ENCODE assay signal across 20 mouse cellular contexts in the genomic region with DNA sequence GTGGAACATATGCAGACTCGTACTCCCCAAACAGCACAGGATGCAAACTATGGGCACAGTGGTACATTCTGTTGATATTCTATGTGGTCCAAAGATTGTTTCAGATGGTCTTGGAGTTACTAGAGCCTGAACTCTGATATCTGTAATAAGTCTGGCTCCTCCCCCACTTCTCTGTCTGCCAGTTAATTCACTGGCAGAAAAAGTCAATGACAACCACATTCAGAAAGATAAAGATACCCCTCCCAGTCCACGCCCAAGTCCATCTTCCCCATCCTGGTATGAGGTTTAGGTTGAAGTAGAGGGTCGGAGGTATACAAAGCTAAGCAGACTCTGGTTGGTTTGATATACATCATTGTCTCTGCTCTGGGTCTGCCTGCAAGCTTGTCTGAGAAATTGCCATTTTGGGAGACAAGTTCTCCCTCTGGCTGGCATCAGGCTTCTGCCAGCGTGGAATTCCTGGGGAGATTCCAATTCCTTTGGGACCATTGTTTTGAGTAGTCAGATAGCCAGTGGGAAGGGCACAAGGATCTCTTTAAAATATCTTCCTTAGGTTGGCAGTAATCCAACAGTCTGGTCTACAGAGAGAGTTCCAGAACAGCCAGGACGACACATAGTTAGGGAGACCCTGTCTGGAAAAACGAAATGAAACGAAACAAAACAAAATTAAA. TPM values are rescaled to one million over a fixed set of nuclear protein-coding genes. Genes with fewer than 3 reads are reported as not detected.
DNase-seq lines count a peak whose midpoint lies in the region; ATAC-seq and TF ChIP-seq lines count a peak whose summit lies in the region.
"Had no signal": no experiment of that assay in that cellular context is flagged by ENCODE, and none has a peak within 500 bp of the region (broad histone marks: within the 10 kb centered on the region; RNA-seq: fewer than 3 reads in every experiment).

No protein-coding gene starts in this region.

- no peaks in the 10 kb centered on the region for H3K36me3 ChIP-seq in forebrain, embryonic 14.5 days (ENCODE audit: control insufficient read depth, insufficient read depth, low read length)
- no peaks in the 10 kb centered on the region for H3K36me3 ChIP-seq in forebrain, embryonic 10.5 days (replicated peaks)
- H3K36me3 ChIP-seq in intestine, embryonic 16.5 days (ENCODE audit: control insufficient read depth, insufficient read depth, low read length): no peaks in the 10 kb centered on the region
- no peaks in the 10 kb centered on the region for H3K36me3 ChIP-seq in intestine, embryonic 15.5 days
- no peaks in the 10 kb centered on the region for H3K36me3 ChIP-seq in CH12.LX (replicated peaks in 1 of 2; ENCODE audit: control insufficient read depth in 1 of 2, insufficient read depth in 1 of 2, low read length in 1 of 2)
- H3K36me3 ChIP-seq in thymus, adult 2 months (ENCODE audit: control insufficient read depth, insufficient read depth, low read length): no peaks in the 10 kb centered on the region
- H3K36me3 ChIP-seq: hindbrain, embryonic 15.5 days; limb, embryonic 13.5 days; liver, embryonic 15.5 days had no signal

- H3K4me3 ChIP-seq in forebrain, embryonic 14.5 days (ENCODE audit: low read depth, low read length): no peak overlapping the region
- no peak overlapping the region for H3K4me3 ChIP-seq in forebrain, embryonic 10.5 days
- no peak overlapping the region for H3K4me3 ChIP-seq in intestine, embryonic 16.5 days (ENCODE audit: low read length)
- H3K4me3 ChIP-seq in intestine, embryonic 15.5 days (replicated peaks): no peak overlapping the region
- H3K4me3 ChIP-seq in CH12.LX (replicated peaks in 1 of 3; ENCODE audit: low read depth in 2 of 3, low read length in 2 of 3, poor library complexity in 1 of 3): no peak overlapping the region
- no peak overlapping the region for H3K4me3 ChIP-seq in thymus, adult 2 months (ENCODE audit: control insufficient read depth, insufficient read depth, low read length)
- H3K4me3 ChIP-seq: erythroblast, embryonic 14.5 days; hindbrain, embryonic 15.5 days; limb, embryonic 13.5 days; liver, embryonic 15.5 days; megakaryocyte, embryonic 14.5 days had no signal

- no peak for TF ChIP-seq RAD21 in CH12.LX (IDR thresholded peaks at IDR 0.05; ENCODE audit: low read depth, low read length)

- no peak for TF ChIP-seq POLR2A in CH12.LX (IDR thresholded peaks at IDR 0.05; ENCODE audit: low read depth, low read length)
- TF ChIP-seq POLR2A in thymus, adult 2 months (IDR thresholded peaks at IDR 0.05; ENCODE audit: control insufficient read depth, extremely low read depth, insufficient read depth, low read length, poor library complexity): no peak

- TF ChIP-seq EP300 in CH12.LX (IDR thresholded peaks at IDR 0.05; ENCODE audit: low read length): no peak

- no peak overlapping the region for H3K27ac ChIP-seq in forebrain, embryonic 14.5 days (ENCODE audit: low read depth, low read length)
- H3K27ac ChIP-seq in forebrain, embryonic 10.5 days: no peak overlapping the region
- no peak overlapping the region for H3K27ac ChIP-seq in intestine, embryonic 16.5 days (ENCODE audit: low read length)
- H3K27ac ChIP-seq in intestine, embryonic 15.5 days: no peak overlapping the region
- no peak overlapping the region for H3K27ac ChIP-seq in CH12.LX (ENCODE audit: insufficient read depth, low read depth)
- no peak overlapping the region for H3K27ac ChIP-seq in thymus, adult 2 months (ENCODE audit: control insufficient read depth, insufficient read depth, low read length)
- H3K27ac ChIP-seq: hindbrain, embryonic 15.5 days; limb, embryonic 13.5 days; liver, embryonic 15.5 days had no signal

- H3K79me2 ChIP-seq in CH12.LX (replicated peaks; ENCODE audit: control insufficient read depth, extremely low read depth, insufficient read depth, poor library complexity, severe bottlenecking): no peaks in the 10 kb centered on the region

- peaks cover 4% of the 10 kb centered on the region; the same call in 1 of the 2 replicates for H3K4me1 ChIP-seq in forebrain, embryonic 14.5 days (ENCODE audit: control insufficient read depth, insufficient read depth, low read length)
- H3K4me1 ChIP-seq in forebrain, embryonic 10.5 days: peaks cover 13% of the 10 kb centered on the region
- H3K4me1 ChIP-seq in intestine, embryonic 16.5 days (ENCODE audit: control insufficient read depth, insufficient read depth, low read length): peaks cover 13% of the 10 kb centered on the region
- peaks cover 7% of the 10 kb centered on the region; the same call in 1 of the 2 replicates for H3K4me1 ChIP-seq in intestine, embryonic 15.5 days (replicated peaks)
- H3K4me1 ChIP-seq in CH12.LX (ENCODE audit: control insufficient read depth in 1 of 2, insufficient read depth in 2 of 2): peaks cover 0 to 9% of the 10 kb centered on the region in 2 experiments; a peak in 2 of 4 replicates
- H3K4me1 ChIP-seq in thymus, adult 2 months (replicated peaks; ENCODE audit: control insufficient read depth, insufficient read depth, low read length): no peaks in the 10 kb centered on the region

- ATAC-seq in forebrain, embryonic 14.5 days: no peak
- ATAC-seq in intestine, embryonic 16.5 days: peak; percentile 23; the same call in 1 of the 2 replicates
- ATAC-seq in intestine, embryonic 15.5 days: no peak
- ATAC-seq: midbrain, embryonic 16.5 days had no signal

- H3K9ac ChIP-seq in forebrain, embryonic 14.5 days (ENCODE audit: low read length): no peak overlapping the region
- H3K9ac ChIP-seq in intestine, embryonic 16.5 days (ENCODE audit: low read depth, low read length): no peak overlapping the region
- no peak overlapping the region for H3K9ac ChIP-seq in intestine, embryonic 15.5 days
- no peak overlapping the region for H3K9ac ChIP-seq in CH12.LX (ENCODE audit: insufficient read depth, low read depth)
- H3K9ac ChIP-seq: hindbrain, embryonic 15.5 days; limb, embryonic 13.5 days; liver, embryonic 15.5 days had no signal

- DNase-seq in forebrain, embryonic 14.5 days (ENCODE audit: low spot score): peak; percentile 1
- DNase-seq in forebrain, embryonic 10.5 days (ENCODE audit: extremely low spot score, low spot score): no peak
- no peak for DNase-seq in CH12.LX (ENCODE audit: extremely low read depth)
- DNase-seq in adipocyte (ENCODE audit: low spot score): peak; percentile 50
- no peak for DNase-seq in thymus, adult 2 months
- no peak for DNase-seq in thymus, postnatal 4 days
- DNase-seq: adrenal gland, adult 2 months; cerebellum, postnatal 25 days; kidney, adult 18-20 months; kidney, postnatal 14 days; layer of hippocampus, adult 9-11 months had no signal

- dilution Hi-C loops in CH12.LX (cut with MboI; ENCODE audit: extremely low pct_ligation_motif_present, extremely low pct_unique_long_range_greater_than_20kb, low sequenced_read_pairs): no loop called here

- 75% methylated on average over 7 of the region's 7 CpGs for WGBS in forebrain, embryonic 14.5 days
- 90% methylated on average over 7 of the region's 7 CpGs for WGBS in forebrain, embryonic 10.5 days
- WGBS in intestine, embryonic 16.5 days: 69% methylated on average over 7 of the region's 7 CpGs
- 62% methylated on average over 7 of the region's 7 CpGs for WGBS in intestine, embryonic 15.5 days
- 90% methylated on average over 7 of the region's 7 CpGs for whole genome bisulfite sequencing in thymus, adult 2 months

- H3K9me3 ChIP-seq in forebrain, embryonic 14.5 days (replicated peaks; ENCODE audit: control insufficient read depth, low read length): no peaks in the 10 kb centered on the region
- no peaks in the 10 kb centered on the region for H3K9me3 ChIP-seq in forebrain, embryonic 10.5 days
- H3K9me3 ChIP-seq in intestine, embryonic 16.5 days (ENCODE audit: control insufficient read depth, low read length): no peaks in the 10 kb centered on the region
- H3K9me3 ChIP-seq in intestine, embryonic 15.5 days: no peaks in the 10 kb centered on the region
- H3K9me3 ChIP-seq in CH12.LX (replicated peaks; ENCODE audit: low read length): no peaks in the 10 kb centered on the region
- H3K9me3 ChIP-seq: hindbrain, embryonic 15.5 days; limb, embryonic 13.5 days; liver, embryonic 15.5 days; megakaryocyte, embryonic 14.5 days had no signal

- no peak overlapping the region for H3K4me2 ChIP-seq in forebrain, embryonic 14.5 days (ENCODE audit: low read length)
- H3K4me2 ChIP-seq in intestine, embryonic 16.5 days (ENCODE audit: low read depth, low read length): no peak overlapping the region
- H3K4me2 ChIP-seq in intestine, embryonic 15.5 days (replicated peaks): no peak overlapping the region
- H3K4me2 ChIP-seq in CH12.LX (ENCODE audit: insufficient read depth, low read depth, poor library complexity, severe bottlenecking): peak overlapping the region; percentile 73; the same call in 1 of the 2 replicates
- H3K4me2 ChIP-seq: heart, embryonic 11.5 days; hindbrain, embryonic 15.5 days; limb, embryonic 13.5 days; liver, embryonic 15.5 days had no signal

- in situ Hi-C loops in CH12.LX (cut with MboI; ENCODE audit: low pct_ligation_motif_present, low pct_unique_long_range_greater_than_20kb, low sequenced_read_pairs): no loop called here

- H3K27me3 ChIP-seq in forebrain, embryonic 14.5 days (replicated peaks; ENCODE audit: control insufficient read depth, insufficient read depth, low read length): no peaks in the 10 kb centered on the region
- H3K27me3 ChIP-seq in forebrain, embryonic 10.5 days (ENCODE audit: poor library complexity, severe bottlenecking): no peaks in the 10 kb centered on the region
- H3K27me3 ChIP-seq in intestine, embryonic 16.5 days (replicated peaks; ENCODE audit: control insufficient read depth, insufficient read depth, low read length): no peaks in the 10 kb centered on the region
- H3K27me3 ChIP-seq in intestine, embryonic 15.5 days (replicated peaks): no peaks in the 10 kb centered on the region
- no peaks in the 10 kb centered on the region for H3K27me3 ChIP-seq in CH12.LX (replicated peaks)
- no peaks in the 10 kb centered on the region for H3K27me3 ChIP-seq in thymus, adult 2 months (ENCODE audit: control insufficient read depth, insufficient read depth, low read length)
- H3K27me3 ChIP-seq: hindbrain, embryonic 15.5 days; limb, embryonic 13.5 days; liver, embryonic 15.5 days had no signal

- no peak for TF ChIP-seq CTCF in CH12.LX (conservative IDR thresholded peaks at IDR 0.05 in 1 of 2, IDR thresholded peaks at IDR 0.05 in 1 of 2; ENCODE audit: low read depth in 2 of 2, low read length in 2 of 2)
- no peak for TF ChIP-seq CTCF in thymus, adult 2 months (IDR thresholded peaks at IDR 0.05; ENCODE audit: borderline replicate concordance, control insufficient read depth, extremely low read depth, insufficient read depth, low read length, poor library complexity)

RNA-seq across cellular contexts. Expression of a gene that starts 53.2 kb away (rescaled TPM):
- 84.8 and 86.7 TPM in 2 replicates for polyA plus RNA-seq in forebrain, embryonic 14.5 days (2014; fragmentation: Nextera tagmentation; extraction: Ambion mirVana)
- polyA plus RNA-seq in forebrain, embryonic 10.5 days (2016; fragmentation: Nextera tagmentation; extraction: Ambion mirVana): 87.6 and 87.9 TPM in 2 replicates
- polyA plus RNA-seq in intestine, embryonic 16.5 days (2015; fragmentation: Nextera tagmentation; extraction: Ambion mirVana): 82.6 and 87.7 TPM in 2 replicates
- polyA plus RNA-seq in intestine, embryonic 15.5 days (2015; fragmentation: Nextera tagmentation; extraction: Ambion mirVana): 78.8 and 86.0 TPM in 2 replicates
- total RNA-seq in CH12.LX (2012; rRNA removed): 54.8 and 55.1 TPM in 2 replicates
- total RNA-seq in CH12.LX (2014; rRNA removed): 81.9 and 88.6 TPM in 2 replicates
- 65.4 and 66.1 TPM in 2 replicates for polyA plus RNA-seq in CH12.LX (2012; ENCODE audit: insufficient read length, low read depth)
- 56.6 and 60.2 TPM in 2 replicates for polyA plus RNA-seq in thymus, adult 2 months (2012; rRNA removed)

Comparison
In these comparisons a context has a peak if more than half of its experiments do, and no peak if none do; other contexts are left out.
1. DNase-seq: peak in forebrain, embryonic 14.5 days (single experiment) and adipocyte (single experiment); none in forebrain, embryonic 10.5 days (single experiment), CH12.LX (single experiment), thymus, adult 2 months (single experiment) and thymus, postnatal 4 days (single experiment).